Mouse (Mus musculus): ENCODE data around the gene Clip1. TPM values are rescaled to one million over a fixed set of nuclear protein-coding genes. Genes with fewer than 3 reads are reported as not detected.

Gene Clip1
- polyA plus RNA-seq, 1 experiment from 2014 or later = 65.5 TPM

DNA sequence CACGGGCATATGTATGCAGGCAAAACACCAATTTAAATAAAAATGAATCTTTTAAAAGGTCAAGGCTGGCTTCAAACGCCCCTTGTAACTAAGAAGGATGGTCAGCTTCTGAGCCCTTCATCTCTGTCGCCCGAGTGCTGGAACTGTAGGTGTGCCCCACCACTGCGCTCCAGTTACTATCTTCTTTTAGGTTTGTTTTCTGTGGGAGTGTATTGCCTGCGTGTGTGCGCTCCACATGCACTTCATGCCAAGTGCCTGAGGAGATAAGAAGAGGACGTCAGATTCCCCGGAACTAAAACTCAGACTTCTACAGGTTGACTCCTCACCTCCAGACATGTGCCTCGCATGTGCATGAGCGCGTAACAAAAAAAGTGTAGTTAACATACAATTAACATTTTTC lies 16.5 kb downstream of the Clip1 start:
- no peak overlapping the region for H3K4me2 ChIP-seq
- H3K36me3 ChIP-seq (ENCODE audit: poor library complexity, severe bottlenecking) = no peaks in the 10 kb centered on the region
- no peak overlapping the region for H3K27ac ChIP-seq
- H3K9me3 ChIP-seq (replicated peaks) = no peaks in the 10 kb centered on the region
- H3K27me3 ChIP-seq = no peaks in the 10 kb centered on the region
- H3K4me3 ChIP-seq = no peak overlapping the region
- H3K9ac ChIP-seq = no peak overlapping the region
- no peak for ATAC-seq
- H3K4me1 ChIP-seq = 0 out of 2 replicates have a peak, but pooled peaks cover 12% of the 10 kb centered on the region
- WGBS = 88% methylated on average over 12 of the region's 12 CpGs

GRCm38 (mm10) chr5:123665956-123666355 lies 18.5 kb downstream of the Clip1 start:
- Histone ChIP-seq H3K4me3 (no peak overlapping the region), H3K4me1 (0 out of 2 replicates have a peak, but pooled peaks cover 7% of the 10 kb centered on the region), H3K9me3 (replicated peaks) (no peaks in the 10 kb centered on the region), H3K4me2 (no peak overlapping the region), H3K36me3 (ENCODE audit: poor library complexity, severe bottlenecking) (no peaks in the 10 kb centered on the region), H3K27ac (no peak overlapping the region), H3K27me3 (no peaks in the 10 kb centered on the region), H3K9ac (no peak overlapping the region)
- WGBS = 90% methylated on average over 7 of the region's 7 CpGs
- no peak for ATAC-seq

DNA sequence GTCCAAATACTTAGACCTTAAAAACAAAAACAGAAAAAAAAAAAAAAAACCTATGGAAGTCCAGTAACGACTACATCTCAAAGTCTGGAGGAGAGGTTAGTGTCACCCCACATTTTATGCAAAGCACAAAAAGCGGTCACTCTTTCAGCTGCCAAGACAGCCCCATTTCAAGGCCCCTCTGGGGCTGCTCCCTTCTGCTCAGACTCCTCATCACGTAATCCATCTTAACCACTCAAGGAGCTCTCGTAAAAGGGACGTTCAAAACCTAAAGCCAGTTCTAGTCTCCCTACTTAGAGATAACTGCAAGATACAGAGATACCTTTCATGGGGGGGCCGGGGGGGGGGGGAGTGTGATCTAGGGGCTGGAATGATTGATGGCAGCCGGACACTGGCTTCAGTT lies 20.1 kb downstream of the Clip1 start:
- WGBS = 84% methylated on average over 7 of the region's 7 CpGs
- no peak overlapping the region for H3K4me2 ChIP-seq
- no peak overlapping the region for H3K4me3 ChIP-seq
- no peak overlapping the region for H3K27ac ChIP-seq
- no peak overlapping the region for H3K9ac ChIP-seq
- no peak for ATAC-seq
- H3K9me3 ChIP-seq (replicated peaks) = no peaks in the 10 kb centered on the region
- peaks cover 8% of the 10 kb centered on the region; the same call in 1 of the 2 replicates for H3K4me1 ChIP-seq
- no peaks in the 10 kb centered on the region for H3K27me3 ChIP-seq
- H3K36me3 ChIP-seq (ENCODE audit: poor library complexity, severe bottlenecking) = no peaks in the 10 kb centered on the region

DNA sequence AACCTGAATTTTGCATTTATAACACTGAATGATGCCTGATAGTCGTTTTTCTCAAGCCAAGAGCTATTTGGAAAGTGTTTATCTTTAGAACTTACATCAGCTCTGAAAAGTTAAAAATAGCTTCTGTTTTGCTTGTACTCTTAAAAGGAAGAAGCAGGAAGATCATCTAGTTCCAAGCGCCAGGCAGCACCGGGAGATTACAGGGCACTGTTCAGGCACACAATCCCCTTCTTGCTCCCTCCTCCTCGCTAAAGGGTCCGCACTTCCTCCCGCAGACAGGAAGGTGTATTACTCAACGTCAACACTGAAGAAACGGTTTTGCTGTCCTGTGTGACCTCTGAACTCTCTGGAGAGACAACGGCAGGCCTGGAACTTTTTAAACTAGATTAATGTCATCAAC lies 22.4 kb downstream of the Clip1 start:
- no peaks in the 10 kb centered on the region for H3K27me3 ChIP-seq
- H3K9me3 ChIP-seq (replicated peaks) = no peaks in the 10 kb centered on the region
- H3K27ac ChIP-seq = no peak overlapping the region
- H3K4me2 ChIP-seq = no peak overlapping the region
- 80% methylated on average over 9 of the region's 9 CpGs for WGBS
- no peak for ATAC-seq
- H3K36me3 ChIP-seq (ENCODE audit: poor library complexity, severe bottlenecking) = no peaks in the 10 kb centered on the region
- no peak overlapping the region for H3K9ac ChIP-seq
- H3K4me1 ChIP-seq = peaks cover 8% of the 10 kb centered on the region; the same call in 1 of the 2 replicates
- H3K4me3 ChIP-seq = no peak overlapping the region

DNA sequence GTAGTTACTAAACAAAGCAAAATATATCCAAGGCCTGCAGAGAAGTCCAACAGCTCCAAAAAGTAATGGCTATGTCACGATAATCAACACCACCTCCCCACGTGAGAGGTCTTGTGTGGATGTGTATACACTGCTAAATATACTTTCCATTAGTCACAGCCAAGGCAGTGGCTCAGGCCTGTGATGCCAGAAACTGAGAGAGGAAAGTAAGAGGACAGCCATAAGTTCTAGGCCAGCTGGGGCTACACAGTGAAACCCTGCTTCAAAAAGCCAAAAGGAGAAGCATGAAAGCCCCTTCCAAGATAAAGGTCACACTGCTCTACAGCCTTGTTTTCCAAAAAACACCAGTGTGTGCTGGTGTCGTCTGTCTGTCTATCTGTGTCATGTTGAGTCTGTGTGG lies 22.8 kb downstream of the Clip1 start:
- no peak for ATAC-seq
- 85% methylated on average over 3 of the region's 3 CpGs for WGBS

GRCm38 (mm10) chr5:123657651-123658050 lies 26.8 kb downstream of the Clip1 start:
- H3K9me3 ChIP-seq (replicated peaks) = no peaks in the 10 kb centered on the region
- ATAC-seq = no peak
- no peak overlapping the region for H3K9ac ChIP-seq
- H3K4me3 ChIP-seq = no peak overlapping the region
- H3K36me3 ChIP-seq (ENCODE audit: poor library complexity, severe bottlenecking) = peaks cover 29% of the 10 kb centered on the region
- H3K27ac ChIP-seq = no peak overlapping the region
- no peaks in the 10 kb centered on the region for H3K27me3 ChIP-seq
- peaks cover 8% of the 10 kb centered on the region; the same call in 1 of the 2 replicates for H3K4me1 ChIP-seq
- 88% methylated on average over 7 of the region's 7 CpGs for WGBS
- no peak overlapping the region for H3K4me2 ChIP-seq

More for the DNA sequence above, 22.8 kb downstream of the Clip1 start:
- Histone ChIP-seq H3K27ac (no peak overlapping the region), H3K9me3 (replicated peaks) (no peaks in the 10 kb centered on the region), H3K4me2 (no peak overlapping the region), H3K27me3 (no peaks in the 10 kb centered on the region), H3K4me1 (peaks cover 8% of the 10 kb centered on the region; the same call in 1 of the 2 replicates), H3K4me3 (no peak overlapping the region), H3K9ac (no peak overlapping the region), H3K36me3 (ENCODE audit: poor library complexity, severe bottlenecking) (no peaks in the 10 kb centered on the region)

- H3K9me3 ChIP-seq (replicated peaks) = no peaks in the 10 kb centered on the region
- no peak for ATAC-seq
- H3K27me3 ChIP-seq = no peaks in the 10 kb centered on the region
- H3K4me2 ChIP-seq = no peak overlapping the region
- peaks cover 8% of the 10 kb centered on the region; the same call in 1 of the 2 replicates for H3K4me1 ChIP-seq
- H3K27ac ChIP-seq = no peak overlapping the region
- H3K4me3 ChIP-seq = no peak overlapping the region
- 31% methylated on average over 5 of the region's 5 CpGs for WGBS
- no peak overlapping the region for H3K9ac ChIP-seq
- H3K36me3 ChIP-seq (ENCODE audit: poor library complexity, severe bottlenecking) = peaks cover 42% of the 10 kb centered on the region
Observed at GRCm38 (mm10) chr5:123654937-123655336, 29.5 kb downstream of the Clip1 start.

GRCm38 (mm10) chr5:123653287-123653801 lies 31.1 kb downstream of the Clip1 start:
- Histone ChIP-seq H3K27ac (no peak overlapping the region), H3K9ac (no peak overlapping the region), H3K4me3 (no peak overlapping the region), H3K4me1 (no peaks in the 10 kb centered on the region), H3K9me3 (replicated peaks) (no peaks in the 10 kb centered on the region), H3K4me2 (no peak overlapping the region), H3K27me3 (no peaks in the 10 kb centered on the region), H3K36me3 (ENCODE audit: poor library complexity, severe bottlenecking) (peaks cover 44% of the 10 kb centered on the region)
- 79% methylated on average over 11 of the region's 11 CpGs for WGBS
- ATAC-seq = no peak

DNA sequence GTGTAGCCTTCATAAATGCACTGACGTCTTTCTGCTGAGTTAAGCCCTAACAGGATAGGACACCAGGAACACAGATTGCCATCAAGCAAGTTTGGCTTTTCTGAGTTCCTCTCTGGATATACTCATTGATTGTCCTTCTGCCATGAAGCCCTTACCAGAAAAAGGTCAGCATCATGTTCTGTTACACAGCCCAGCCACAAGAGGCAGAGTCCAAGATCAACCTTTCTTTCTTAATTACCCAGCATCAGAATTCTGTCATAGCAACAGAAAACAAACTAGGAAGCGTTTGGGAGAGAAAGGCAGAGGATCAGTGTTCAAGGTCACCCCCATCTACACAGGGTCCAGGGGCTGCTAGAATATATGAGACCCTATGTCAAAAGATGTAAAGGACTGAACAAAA lies 33.6 kb downstream of the Clip1 start:
- no peaks in the 10 kb centered on the region for H3K4me1 ChIP-seq
- no peaks in the 10 kb centered on the region for H3K27me3 ChIP-seq
- 77% methylated on average over 2 of the region's 2 CpGs for WGBS
- no peak overlapping the region for H3K4me3 ChIP-seq
- no peak for ATAC-seq
- H3K4me2 ChIP-seq = no peak overlapping the region
- H3K36me3 ChIP-seq (ENCODE audit: poor library complexity, severe bottlenecking) = peaks cover 63% of the 10 kb centered on the region
- no peak overlapping the region for H3K9ac ChIP-seq
- no peak overlapping the region for H3K27ac ChIP-seq
- no peaks in the 10 kb centered on the region for H3K9me3 ChIP-seq (replicated peaks)

- Histone ChIP-seq H3K9ac (no peak overlapping the region), H3K9me3 (replicated peaks) (no peaks in the 10 kb centered on the region), H3K4me1 (no peaks in the 10 kb centered on the region), H3K27ac (no peak overlapping the region), H3K4me3 (no peak overlapping the region), H3K36me3 (ENCODE audit: poor library complexity, severe bottlenecking) (peaks cover 79% of the 10 kb centered on the region), H3K4me2 (no peak overlapping the region), H3K27me3 (no peaks in the 10 kb centered on the region)
- ATAC-seq = no peak
- 97% methylated on average over 17 of the region's 17 CpGs for WGBS
Observed at GRCm38 (mm10) chr5:123642401-123642800, 42.0 kb downstream of the Clip1 start.

- no peaks in the 10 kb centered on the region for H3K4me1 ChIP-seq
- no peak overlapping the region for H3K9ac ChIP-seq
- no peaks in the 10 kb centered on the region for H3K27me3 ChIP-seq
- peaks cover 78% of the 10 kb centered on the region for H3K36me3 ChIP-seq (ENCODE audit: poor library complexity, severe bottlenecking)
- no peaks in the 10 kb centered on the region for H3K9me3 ChIP-seq (replicated peaks)
- 94% methylated on average over 7 of the region's 7 CpGs for WGBS
- H3K27ac ChIP-seq = no peak overlapping the region
- no peak for ATAC-seq
- no peak overlapping the region for H3K4me3 ChIP-seq
- no peak overlapping the region for H3K4me2 ChIP-seq
Observed at GRCm38 (mm10) chr5:123641259-123641900, 43.0 kb downstream of the Clip1 start.

DNA sequence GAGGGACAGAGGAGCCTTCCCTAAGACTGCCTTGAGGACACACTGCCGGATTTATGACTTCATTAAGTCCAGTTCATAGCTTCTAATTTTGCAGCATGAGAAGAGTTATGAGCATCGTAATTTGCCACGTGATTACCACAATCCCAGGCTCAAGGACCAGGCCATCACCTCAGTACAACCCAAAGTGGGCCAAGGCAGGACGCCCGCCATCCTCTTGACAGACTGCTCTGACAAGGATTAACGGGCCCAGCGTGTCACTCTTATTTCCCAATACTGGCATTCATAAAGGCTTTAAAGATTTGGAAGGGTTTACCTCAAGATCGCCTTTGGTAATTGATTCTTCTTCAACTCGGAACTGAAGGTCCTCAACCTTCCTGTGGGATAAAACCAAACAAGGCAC lies 44.2 kb downstream of the Clip1 start:
- H3K4me2 ChIP-seq = no peak overlapping the region
- WGBS = 85% methylated on average over 9 of the region's 9 CpGs
- H3K36me3 ChIP-seq (ENCODE audit: poor library complexity, severe bottlenecking) = peaks cover 73% of the 10 kb centered on the region
- no peaks in the 10 kb centered on the region for H3K4me1 ChIP-seq
- H3K9ac ChIP-seq = no peak overlapping the region
- H3K27me3 ChIP-seq = no peaks in the 10 kb centered on the region
- no peak overlapping the region for H3K4me3 ChIP-seq
- H3K27ac ChIP-seq = no peak overlapping the region
- no peaks in the 10 kb centered on the region for H3K9me3 ChIP-seq (replicated peaks)
- no peak for ATAC-seq

DNA sequence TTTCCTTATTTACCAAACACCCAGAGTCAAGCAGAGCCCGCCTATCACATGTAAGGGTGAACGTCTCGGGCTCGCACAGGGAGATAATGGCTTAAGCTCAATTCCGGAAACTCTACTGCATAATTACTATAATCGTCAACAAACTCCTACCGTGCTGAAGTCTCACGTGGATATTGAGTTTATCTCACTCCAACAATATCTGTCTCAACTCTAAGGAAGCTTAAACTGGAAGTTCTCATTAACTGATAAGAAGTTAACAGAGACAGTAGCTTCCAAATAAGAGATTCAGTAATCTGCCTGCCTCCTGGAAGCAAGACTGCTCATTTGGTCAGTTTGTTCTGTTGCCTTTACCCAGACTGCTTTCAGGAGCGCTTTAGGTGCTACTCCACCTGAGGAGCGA lies 53.2 kb downstream of the Clip1 start:
- H3K27ac ChIP-seq = no peak overlapping the region
- no peaks in the 10 kb centered on the region for H3K27me3 ChIP-seq
- H3K4me3 ChIP-seq = no peak overlapping the region
- no peak overlapping the region for H3K4me2 ChIP-seq
- H3K4me1 ChIP-seq = no peaks in the 10 kb centered on the region
- no peaks in the 10 kb centered on the region for H3K9me3 ChIP-seq (replicated peaks)
- ATAC-seq = no peak
- H3K9ac ChIP-seq = no peak overlapping the region
- WGBS = 91% methylated on average over 10 of the region's 10 CpGs
- H3K36me3 ChIP-seq (ENCODE audit: poor library complexity, severe bottlenecking) = peaks cover 47% of the 10 kb centered on the region

Data from forebrain, embryonic 13.5 days (tissue).